Mouse (Mus musculus) MEL (cell line): ENCODE data around the gene Rabggta. TPM values are rescaled to one million over a fixed set of nuclear protein-coding genes. Genes with fewer than 3 reads are reported as not detected.
A peak's percentile ranks its signal among the peaks of the same experiment; 100 is the strongest.

ENCODE experiments used
- DNase-seq: peaks from one replicate; pipeline ENCODE4 v3.0.0; 2011; ENCODE audit warnings: low read depth, low spot score
- H3K27ac ChIP-seq: 2 replicates; pipeline ENCODE4 v1.5.1; 2012; ENCODE audit warnings: low read depth, mild to moderate bottlenecking, control low read depth, low read length, moderate library complexity; ENCODE audit not compliant: control insufficient read depth
- H3K27me3 ChIP-seq, 2 experiments: fragments of 150-350 bp in 1 of 2; sonication (generic) in 1 of 2; 2 replicates each; pipeline ENCODE4 v1.6.1; 2012; ENCODE audit warnings: low read length in 2 of 2, mild to moderate bottlenecking in 2 of 2, improper control_type of control experiment in 1 of 2, moderate library complexity in 1 of 2; ENCODE audit not compliant: insufficient read depth in 2 of 2, control insufficient read depth in 1 of 2
- H3K36me3 ChIP-seq, 2 experiments: 2 replicates each; pipeline ENCODE4 v1.6.1; 2012 to 2014; ENCODE audit warnings: low read length in 2 of 2, improper control_type of control experiment in 1 of 2, inconsistent platforms in 1 of 2, mild to moderate bottlenecking in 1 of 2; ENCODE audit not compliant: insufficient read depth in 2 of 2, control insufficient read depth in 1 of 2
- H3K4me1 ChIP-seq, 2 experiments: fragments of 150-350 bp in 1 of 2; sonication (generic) in 1 of 2; 2 replicates each; pipeline ENCODE4 v1.6.1; 2012; ENCODE audit warnings: low read length in 2 of 2, improper control_type of control experiment in 1 of 2, mild to moderate bottlenecking in 1 of 2; ENCODE audit not compliant: insufficient read depth in 2 of 2, control insufficient read depth in 1 of 2
- H3K4me3 ChIP-seq, 2 experiments: fragments of 150-350 bp in 1 of 2; sonication (generic) in 1 of 2; 2 replicates each; pipeline ENCODE4 v1.5.1; 2012; ENCODE audit warnings: low read depth in 2 of 2, low read length in 2 of 2, mild to moderate bottlenecking in 2 of 2, moderate library complexity in 2 of 2, control low read depth in 1 of 2, improper control_type of control experiment in 1 of 2; ENCODE audit not compliant: control insufficient read depth in 1 of 2, insufficient read depth in 1 of 2
- H3K79me2 ChIP-seq: 2 replicates; pipeline ENCODE4 v1.6.1; 2012; ENCODE audit warnings: mild to moderate bottlenecking, low read length, moderate library complexity; ENCODE audit not compliant: control insufficient read depth, poor library complexity, insufficient read depth
- H3K9ac ChIP-seq: 2 replicates; pipeline ENCODE4 v1.6.1; 2012; ENCODE audit warnings: low read depth, mild to moderate bottlenecking, control low read depth, low read length, moderate library complexity; ENCODE audit not compliant: control insufficient read depth, poor library complexity, severe bottlenecking
- H3K9me3 ChIP-seq: fragments of 150-350 bp; sonication (generic); replicated peaks from 2 replicates; pipeline ENCODE4 v1.6.1; 2012; ENCODE audit warnings: mild to moderate bottlenecking, low read length, improper control_type of control experiment, moderate library complexity; ENCODE audit not compliant: insufficient read depth
- CHD1 ChIP-seq: IDR thresholded peaks from 2 replicates; pipeline ENCODE4 v1.6.1; 2012; ENCODE audit warnings: low read depth, mild to moderate bottlenecking, inconsistent platforms, low read length, improper control_type of control experiment
- CHD2 ChIP-seq: IDR thresholded peaks from 2 replicates; pipeline ENCODE4 v1.6.1; 2011; ENCODE audit warnings: low read length, improper control_type of control experiment
- E2F4 ChIP-seq: IDR thresholded peaks from 2 replicates; pipeline ENCODE4 v1.6.1; 2011; ENCODE audit warnings: low read depth, low read length, improper control_type of control experiment, borderline replicate concordance
- ELF1 ChIP-seq: IDR thresholded peaks from 2 replicates; pipeline ENCODE4 v1.6.1; 2014; ENCODE audit warnings: low read depth, mild to moderate bottlenecking, inconsistent platforms, low read length, improper control_type of control experiment, moderate library complexity
- GABPA ChIP-seq: IDR thresholded peaks from 2 replicates; pipeline ENCODE4 v1.6.1; 2012; ENCODE audit warnings: low read depth, mild to moderate bottlenecking, inconsistent platforms, low read length, improper control_type of control experiment, moderate library complexity
- GATA1 ChIP-seq: IDR thresholded peaks from 2 replicates; pipeline ENCODE4 v1.6.1; 2011; ENCODE audit warnings: low read depth, low read length, improper control_type of control experiment
- HCFC1 ChIP-seq: IDR thresholded peaks from 2 replicates; pipeline ENCODE4 v1.6.1; 2012; ENCODE audit warnings: low read depth, mild to moderate bottlenecking, inconsistent platforms, low read length, improper control_type of control experiment, moderate library complexity
- JUND ChIP-seq: IDR thresholded peaks from 2 replicates; pipeline ENCODE4 v1.6.1; 2011; ENCODE audit warnings: low read depth, mild to moderate bottlenecking, improper control_type of control experiment, low read length
- KAT2A ChIP-seq: conservative IDR thresholded peaks from 2 replicates; pipeline ENCODE4 v1.6.1; 2012; ENCODE audit warnings: low read depth, low read length, improper control_type of control experiment, inconsistent platforms
- MAFK ChIP-seq: IDR thresholded peaks from 2 replicates; pipeline ENCODE4 v1.6.1; 2011; ENCODE audit warnings: low read depth, mild to moderate bottlenecking, low read length, improper control_type of control experiment, borderline replicate concordance
- MXI1 ChIP-seq: IDR thresholded peaks from 2 replicates; pipeline ENCODE4 v1.6.1; 2011; ENCODE audit warnings: mild to moderate bottlenecking, low read depth, low read length, improper control_type of control experiment
- MYC ChIP-seq: IDR thresholded peaks from 2 replicates; pipeline ENCODE4 v1.6.1; 2011; ENCODE audit warnings: low read depth, mild to moderate bottlenecking, low read length, improper control_type of control experiment, moderate library complexity
- NELFE ChIP-seq: IDR thresholded peaks from 2 replicates; pipeline ENCODE4 v1.6.1; 2011; ENCODE audit warnings: low read depth, low read length, improper control_type of control experiment
- POLR2A ChIP-seq, 2 experiments: IDR thresholded peaks; 2 replicates each; pipeline ENCODE4 v1.6.1; 2011 to 2012; ENCODE audit warnings: low read length in 2 of 2, mild to moderate bottlenecking in 2 of 2, control low read depth in 1 of 2, improper control_type of control experiment in 1 of 2, low read depth in 1 of 2, moderate library complexity in 1 of 2; ENCODE audit not compliant: control insufficient read depth in 1 of 2, insufficient read depth in 1 of 2, poor library complexity in 1 of 2
- POLR2AphosphoS2 ChIP-seq: IDR thresholded peaks from 2 replicates; pipeline ENCODE4 v1.6.1; 2011; ENCODE audit warnings: low read length, improper control_type of control experiment
- POLR2AphosphoS5 ChIP-seq: IDR thresholded peaks from 2 replicates; pipeline ENCODE4 v1.6.1; 2012; ENCODE audit warnings: low read depth, borderline replicate concordance, mild to moderate bottlenecking, inconsistent platforms, low read length, moderate library complexity, mixed read lengths
- RAD21 ChIP-seq: IDR thresholded peaks from 2 replicates; pipeline ENCODE4 v1.6.1; 2011; ENCODE audit warnings: mild to moderate bottlenecking, low read depth, low read length, improper control_type of control experiment
- RCOR1 ChIP-seq: IDR thresholded peaks from 2 replicates; pipeline ENCODE4 v1.6.1; 2012; ENCODE audit warnings: low read depth, mild to moderate bottlenecking, inconsistent platforms, low read length, improper control_type of control experiment
- SIN3A ChIP-seq: IDR thresholded peaks from 2 replicates; pipeline ENCODE4 v1.6.1; 2012; ENCODE audit warnings: low read length, improper control_type of control experiment, inconsistent platforms
- SMC3 ChIP-seq: IDR thresholded peaks from 2 replicates; pipeline ENCODE4 v1.6.1; 2011; ENCODE audit warnings: low read depth, low read length, improper control_type of control experiment
- TAL1 ChIP-seq: IDR thresholded peaks from 2 replicates; pipeline ENCODE4 v1.6.1; 2012; ENCODE audit warnings: mild to moderate bottlenecking, inconsistent platforms, low read length, moderate library complexity, mixed read lengths
- TBP ChIP-seq: IDR thresholded peaks from 2 replicates; pipeline ENCODE4 v1.8.0; 2011; ENCODE audit warnings: low read depth, low read length, improper control_type of control experiment
- UBTF ChIP-seq: IDR thresholded peaks from 2 replicates; pipeline ENCODE4 v1.6.1; 2012; ENCODE audit warnings: low read depth, mild to moderate bottlenecking, inconsistent platforms, low read length, improper control_type of control experiment, moderate library complexity, borderline replicate concordance; ENCODE audit not compliant: insufficient read depth
- ZC3H11A ChIP-seq: IDR thresholded peaks from 2 replicates; pipeline ENCODE4 v1.6.1; 2012; ENCODE audit warnings: low read depth, mild to moderate bottlenecking, inconsistent platforms, low read length, improper control_type of control experiment
- ZNF384 ChIP-seq: IDR thresholded peaks from 2 replicates; pipeline ENCODE4 v1.6.1; 2012; ENCODE audit warnings: low read depth, mild to moderate bottlenecking, inconsistent platforms, low read length, improper control_type of control experiment
- polyA plus RNA-seq, 2 experiments: library from polyadenylated mRNA; stranded (reverse) in 1 of 2; unstranded in 1 of 2; fragments of >175 nt in 1 of 2; fragments of >200 nt in 1 of 2; gene quantifications; 2 replicates each; pipeline versions ENCODE4 v1.2.1 to v1.2.4; 2012; ENCODE audit warnings: low replicate concordance in 2 of 2, low read depth in 1 of 2; ENCODE audit not compliant: insufficient read length in 2 of 2, insufficient read depth in 1 of 2, missing spikeins in 1 of 2
- total RNA-seq: library from RNA; depleted of rRNA; stranded (reverse); fragments of 300-350 nt; gene quantifications from 2 replicates; pipeline ENCODE4 v1.2.3, GENCODE M21; 2012

Gene Rabggta
- total and polyA plus RNA-seq, 3 experiments = 22.8 to 32.0 TPM; not detected in 1

GRCm38 (mm10) chr14:55727889-55728685 lies 6.0 kb upstream of the Rabggta start:
- H3K4me1 ChIP-seq = peaks cover 22 to 41% of the 10 kb centered on the region in 2 experiments
- no peak overlapping the region for H3K27ac ChIP-seq

GRCm38 (mm10) chr14:55726261-55726660 lies 4.2 kb upstream of the Rabggta start:
- H3K4me3 ChIP-seq = no peak overlapping the region
- H3K27ac ChIP-seq = no peak overlapping the region
- peaks cover 2% of the 10 kb centered on the region; the same call in 1 of the 2 replicates for H3K79me2 ChIP-seq
- no peaks in the 10 kb centered on the region for H3K27me3 ChIP-seq
- DNase-seq = no peak
- H3K4me1 ChIP-seq = peaks cover 26 to 46% of the 10 kb centered on the region in 2 experiments
- H3K36me3 ChIP-seq = peaks cover 0 to 37% of the 10 kb centered on the region in 2 experiments; a peak in 2 of 4 replicates
- H3K9me3 ChIP-seq = no peaks in the 10 kb centered on the region
- no peak for TF ChIP-seq GATA1
- H3K9ac ChIP-seq = no peak overlapping the region

More at GRCm38 (mm10) chr14:55727889-55728685, 6.0 kb upstream of the Rabggta start:
- H3K9ac ChIP-seq = no peak overlapping the region
- H3K4me3 ChIP-seq = no peak overlapping the region
- TF ChIP-seq NELFE = no peak
- no peak for DNase-seq
- peaks cover 0 to 33% of the 10 kb centered on the region in 2 experiments; a peak in 2 of 4 replicates for H3K36me3 ChIP-seq
- H3K9me3 ChIP-seq = no peaks in the 10 kb centered on the region
- H3K79me2 ChIP-seq = no peaks in the 10 kb centered on the region
- no peaks in the 10 kb centered on the region for H3K27me3 ChIP-seq

DNA sequence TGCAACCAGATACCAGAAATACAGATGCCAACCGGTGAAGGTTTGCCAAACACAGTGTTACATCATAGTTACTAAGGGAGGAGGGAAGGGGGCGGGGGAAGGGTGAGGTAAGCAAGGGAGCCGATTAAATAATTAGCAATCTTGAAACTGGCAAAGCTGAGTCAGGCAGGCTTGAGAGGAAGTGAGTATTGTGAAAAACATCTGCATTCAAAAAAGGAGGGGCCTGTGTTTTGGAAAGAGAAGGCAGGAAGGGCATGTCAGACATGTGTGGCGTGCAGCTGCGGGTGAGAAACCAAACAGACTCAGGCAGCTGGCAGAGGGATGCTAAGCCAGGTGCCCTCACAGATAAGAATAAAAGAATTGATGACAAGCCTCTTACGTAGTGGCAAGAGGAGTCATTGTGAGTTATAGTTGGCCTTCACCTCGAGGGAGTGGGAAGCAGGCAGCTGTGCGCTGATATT lies 2.4 kb upstream of the Rabggta start:
- Histone ChIP-seq H3K79me2 (peaks cover 2% of the 10 kb centered on the region; the same call in 1 of the 2 replicates), H3K4me3 (no peak overlapping the region; a peak in 1 of 4 replicates), H3K27ac (peak overlapping the region; percentile 38; the same call in 1 of the 2 replicates), H3K4me1 (peaks cover 19 to 28% of the 10 kb centered on the region in 2 experiments), H3K9ac (no peak overlapping the region), H3K36me3 (peaks cover 0 to 27% of the 10 kb centered on the region in 2 experiments; a peak in 2 of 4 replicates), H3K27me3 (no peaks in the 10 kb centered on the region), H3K9me3 (no peaks in the 10 kb centered on the region)
- DNase-seq = peak; percentile 83
- TF ChIP-seq MAFK = 0 out of 2 replicates have a peak, but pooled peaks have one; percentile 3
- TF ChIP-seq HCFC1 = no peak
- TF ChIP-seq MYC = peak; percentile 76; the same call in 1 of the 2 replicates
- TF ChIP-seq POLR2AphosphoS2 = no peak
- TF ChIP-seq SMC3 = 0 out of 2 replicates have a peak, but pooled peaks have one; percentile 15
- no peak for TF ChIP-seq E2F4
- no peak for TF ChIP-seq CHD2
- no peak for TF ChIP-seq UBTF
- no peak for TF ChIP-seq ZNF384
- TF ChIP-seq RCOR1 = peak; percentile 59; the same call in 1 of the 2 replicates
- no peak for TF ChIP-seq POLR2AphosphoS5
- 0 out of 2 replicates have a peak, but pooled peaks have one; percentile 39 for TF ChIP-seq ELF1
- no peak for TF ChIP-seq CHD1
- no peak for TF ChIP-seq GABPA
- 0 out of 2 replicates have a peak, but pooled peaks have one; percentile 12 for TF ChIP-seq ZC3H11A
- TF ChIP-seq SIN3A = peak; percentile 64; the same call in 1 of the 2 replicates
- peak; percentile 80 for TF ChIP-seq TAL1
- no peak for TF ChIP-seq POLR2A (IDR thresholded peaks at IDR 0.05; ENCODE audit: control insufficient read depth in 1 of 2, insufficient read depth in 1 of 2, low read depth in 1 of 2, low read length in 2 of 2, poor library complexity in 1 of 2)
- TF ChIP-seq KAT2A = no peak
- TF ChIP-seq RAD21 = no peak
- 0 out of 2 replicates have a peak, but pooled peaks have one; percentile 39 for TF ChIP-seq JUND
- peak; percentile 60 for TF ChIP-seq MXI1
- TF ChIP-seq TBP = no peak
